Mouse (Mus musculus) cerebellum, adult 9-11 months (tissue): Measurements from ENCODE around the gene Ugt1a7c.
A peak's percentile ranks its signal among the peaks of the same experiment; 100 is the strongest.

Source experiments
- DNase-seq: peaks from one replicate; pipeline ENCODE4 v3.0.0; 2022

Ugt1a7c gene

DNA sequence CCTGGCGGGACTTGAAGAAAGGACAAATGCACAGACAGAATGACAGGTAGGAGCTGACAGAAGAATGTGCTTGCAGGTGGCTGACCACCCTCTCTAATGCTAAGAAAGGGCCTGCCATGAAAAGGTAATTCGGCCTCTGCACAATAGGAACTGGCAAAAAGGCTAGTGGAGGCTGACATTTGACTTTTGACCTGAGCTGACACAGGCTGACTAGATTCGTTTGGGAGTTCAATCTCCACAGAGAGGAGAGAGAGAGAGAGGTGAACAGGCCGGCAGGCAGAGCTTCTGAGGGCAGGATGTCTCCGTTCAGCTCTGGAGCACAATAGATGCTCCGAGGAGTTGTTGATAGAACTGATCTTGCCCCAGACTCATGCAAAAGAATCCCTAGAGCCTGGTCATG lies 151.5 kb downstream of the Ugt1a7c start:
- DNase-seq = no peak

GRCm38 (mm10) chr1:88247660-88248059 lies 152.8 kb downstream of the Ugt1a7c start:
- DNase-seq = no peak

DNA sequence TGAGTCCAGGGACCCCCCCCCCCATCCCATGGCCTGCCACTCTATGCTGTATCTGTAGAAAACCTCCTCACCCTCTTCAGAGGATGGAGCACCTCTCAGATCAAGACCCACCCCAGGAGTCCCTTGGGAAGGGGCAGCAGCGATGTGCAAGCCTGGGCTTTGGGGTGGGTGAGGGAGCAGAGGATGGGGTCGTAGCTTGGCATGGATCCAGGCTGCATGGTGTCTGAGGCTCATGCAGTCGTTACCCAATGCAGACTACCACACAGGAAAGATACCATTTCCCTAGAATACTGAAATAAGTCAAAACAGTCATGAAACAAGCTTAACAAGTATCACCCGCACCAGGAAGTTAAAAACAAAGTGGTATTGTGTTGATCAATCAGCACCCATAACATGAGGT lies 153.8 kb downstream of the Ugt1a7c start:
- no peak for DNase-seq

- no peak for DNase-seq
Observed at GRCm38 (mm10) chr1:88249596-88249995, 154.7 kb downstream of the Ugt1a7c start.

GRCm38 (mm10) chr1:88250023-88250422 lies 155.2 kb downstream of the Ugt1a7c start:
- DNase-seq = no peak

- no peak for DNase-seq
Observed at GRCm38 (mm10) chr1:88253106-88253505, 158.2 kb downstream of the Ugt1a7c start.

- DNase-seq = no peak
Observed at GRCm38 (mm10) chr1:88253540-88253939, 158.7 kb downstream of the Ugt1a7c start.

DNA sequence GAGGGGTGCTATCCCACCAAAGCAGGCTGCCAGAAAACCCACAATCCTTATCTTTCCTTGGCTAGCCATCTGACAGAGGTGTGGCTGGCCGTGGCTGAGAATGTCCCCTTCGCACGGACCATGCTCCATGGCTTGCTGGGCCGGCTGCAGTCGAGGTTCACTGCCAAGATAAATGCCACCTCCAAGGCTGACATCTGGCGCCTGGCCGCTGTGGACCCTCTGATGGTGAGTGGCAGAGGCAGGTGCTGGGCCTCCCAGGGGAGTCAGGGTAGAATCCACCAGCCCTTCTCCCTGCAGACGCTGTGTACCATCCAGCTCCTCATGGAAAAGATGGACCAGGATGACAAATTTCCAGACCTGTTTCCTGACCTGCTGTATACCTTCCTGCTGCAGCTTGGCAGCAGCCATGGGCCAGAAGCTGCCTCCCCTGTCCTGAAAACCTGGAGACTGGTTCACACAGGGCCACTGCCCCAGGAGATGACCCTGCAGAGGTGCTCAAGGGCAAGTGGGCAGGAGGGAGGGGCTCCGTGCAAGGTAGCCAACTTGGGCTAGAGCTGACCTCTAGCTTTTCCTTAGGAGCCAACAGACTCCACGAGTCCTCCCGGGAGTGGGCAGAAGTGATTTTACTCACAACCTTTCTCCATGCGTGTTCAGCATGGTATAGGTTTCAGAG lies 160.1 kb downstream of the Ugt1a7c start:
- peak; percentile 47 for DNase-seq

GRCm38 (mm10) chr1:88255466-88255857 lies 160.6 kb downstream of the Ugt1a7c start:
- DNase-seq = no peak

GRCm38 (mm10) chr1:88255989-88256754 lies 161.3 kb downstream of the Ugt1a7c start:
- peak; percentile 62 for DNase-seq

GRCm38 (mm10) chr1:88256886-88257663 lies 162.2 kb downstream of the Ugt1a7c start:
- no peak for DNase-seq

- no peak for DNase-seq
Observed at GRCm38 (mm10) chr1:88257681-88258080, 162.8 kb downstream of the Ugt1a7c start.

DNA sequence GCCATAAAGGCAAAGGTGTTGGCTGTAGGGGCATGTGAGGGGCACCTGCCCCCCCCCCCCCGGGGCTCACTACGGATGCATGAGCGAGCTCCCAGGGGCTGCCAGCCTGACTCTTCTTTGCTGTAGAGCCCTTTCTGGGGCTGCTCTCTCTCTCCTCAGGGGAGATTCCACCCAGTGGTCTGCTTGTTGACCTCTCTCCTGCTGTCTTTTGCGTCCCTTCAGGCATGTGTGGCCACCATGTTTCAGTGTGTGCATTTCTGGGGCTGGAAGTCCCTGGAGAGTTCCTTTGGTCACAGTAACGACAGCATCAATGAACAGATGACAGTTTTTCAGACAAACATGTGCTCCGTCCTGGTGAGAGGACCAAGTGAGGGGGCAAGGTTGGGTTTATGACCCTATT lies 163.5 kb downstream of the Ugt1a7c start:
- no peak for DNase-seq

DNA sequence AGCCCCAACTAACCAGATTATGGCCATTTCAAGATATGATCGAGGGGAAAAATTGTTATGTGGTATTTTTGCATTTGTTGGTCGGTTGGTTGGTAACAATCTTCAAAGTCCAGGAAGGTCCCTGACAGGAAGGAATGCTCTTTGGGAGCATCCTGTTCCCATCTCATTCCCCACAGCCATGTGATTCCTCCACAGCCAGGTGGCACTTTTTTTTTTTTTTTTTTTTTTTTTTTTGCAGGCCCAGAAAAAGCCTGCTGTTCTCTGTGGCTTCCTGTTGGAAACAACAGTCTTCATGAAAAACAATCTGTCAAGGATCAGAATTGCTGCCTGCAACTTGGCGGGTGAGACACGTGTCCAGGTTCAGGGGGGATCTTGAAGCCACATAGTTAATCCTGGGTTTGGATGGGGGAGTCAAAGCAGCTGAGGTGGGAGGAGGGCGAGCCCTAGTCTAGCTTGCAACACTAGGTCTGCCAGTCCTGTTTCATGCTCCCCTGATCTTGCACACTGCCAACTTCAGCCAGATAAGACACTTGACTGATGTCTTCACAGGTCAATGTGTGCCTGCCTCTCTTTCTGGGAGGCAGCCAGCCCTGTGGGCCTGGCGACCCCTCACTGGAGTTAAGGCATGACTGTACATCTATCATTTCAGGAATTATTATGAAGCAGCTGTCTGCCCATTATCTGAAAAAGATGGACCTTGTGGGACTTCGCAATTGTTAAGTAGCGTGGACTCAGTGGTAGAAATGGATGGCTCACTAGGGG lies 164.2 kb downstream of the Ugt1a7c start:
- DNase-seq = peak; percentile 64

GRCm38 (mm10) chr1:88259643-88260024 lies 164.8 kb downstream of the Ugt1a7c start:
- no peak for DNase-seq

GRCm38 (mm10) chr1:88260114-88260513 lies 165.3 kb downstream of the Ugt1a7c start:
- peak; percentile 56 for DNase-seq

DNA sequence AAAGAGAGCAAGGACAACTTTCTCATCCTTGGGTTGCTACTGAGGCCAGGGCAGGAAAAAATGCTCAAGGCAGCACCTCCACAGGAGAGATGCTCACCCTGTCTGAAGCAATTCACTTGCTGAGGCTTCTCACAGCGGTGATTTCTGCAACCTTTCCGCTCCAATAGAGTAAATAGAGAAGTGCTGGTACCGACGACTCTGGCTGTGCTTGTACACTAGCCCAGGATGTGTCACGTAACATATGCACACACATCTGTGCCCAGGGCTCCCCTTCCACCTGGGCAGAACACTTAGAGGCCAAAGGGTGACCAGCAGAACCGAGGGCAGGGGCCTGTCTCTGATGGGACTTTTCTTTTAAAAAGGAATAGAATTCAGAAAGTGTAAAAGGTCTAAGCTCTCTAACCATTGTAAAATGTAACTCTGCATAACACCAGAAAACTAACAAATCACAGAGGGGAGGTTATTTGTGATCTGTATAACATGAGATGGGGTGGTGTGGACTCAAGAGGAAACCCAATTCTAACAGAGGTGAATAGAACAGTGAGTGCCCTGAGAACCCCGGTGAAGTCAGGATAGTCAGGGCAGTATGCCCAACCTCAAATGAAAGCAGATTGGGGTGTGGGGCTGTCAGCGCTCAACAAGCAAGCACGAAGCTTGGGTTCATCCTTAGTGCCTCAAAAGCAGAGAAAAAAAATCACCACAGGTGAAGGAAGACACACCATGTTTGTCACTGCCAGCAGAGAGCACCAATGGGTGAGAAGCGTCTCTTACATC lies 165.9 kb downstream of the Ugt1a7c start:
- no peak for DNase-seq

DNA sequence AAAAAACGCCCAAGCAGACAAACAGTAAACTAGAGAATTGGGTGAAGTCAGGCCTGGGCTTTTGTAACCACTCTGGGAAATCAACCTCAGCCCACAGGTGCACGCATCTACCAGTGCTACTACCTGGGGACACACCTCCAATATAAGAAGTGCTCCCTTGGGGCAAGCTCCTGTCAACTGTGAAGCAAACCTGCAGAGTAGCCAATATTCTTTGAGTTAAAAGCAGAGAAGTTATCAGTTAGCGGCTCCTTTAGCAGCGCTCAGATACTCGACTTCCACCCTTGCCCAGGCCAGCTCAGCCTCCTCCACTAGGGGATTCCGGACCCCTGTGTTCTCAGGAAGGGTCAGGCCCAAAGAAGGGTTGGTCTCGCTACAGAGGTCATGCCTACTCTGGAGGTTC lies 166.8 kb downstream of the Ugt1a7c start:
- DNase-seq = no peak

GRCm38 (mm10) chr1:88262255-88262654 lies 167.4 kb downstream of the Ugt1a7c start:
- DNase-seq = no peak

GRCm38 (mm10) chr1:88262961-88263360 lies 168.1 kb downstream of the Ugt1a7c start:
- DNase-seq = no peak

DNA sequence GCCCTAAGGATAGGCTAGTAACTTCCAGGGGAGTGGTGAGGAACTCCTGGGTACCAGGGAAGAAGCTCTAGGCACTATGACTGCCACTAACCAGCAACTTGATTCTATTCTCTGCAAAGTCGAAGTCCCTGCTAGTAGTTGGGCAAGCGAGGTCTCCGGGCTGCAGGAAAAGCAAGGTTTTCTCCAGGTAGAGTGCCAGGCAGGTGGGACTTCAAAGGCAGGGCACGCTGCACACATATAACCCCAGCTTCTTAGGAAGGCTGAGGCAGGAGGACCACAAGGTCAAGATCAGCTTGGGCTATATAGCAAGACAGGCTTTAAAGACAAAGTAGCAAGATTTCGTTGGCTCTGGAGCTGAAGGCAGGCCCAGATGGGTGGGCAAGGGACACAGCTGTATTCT lies 168.9 kb downstream of the Ugt1a7c start:
- DNase-seq = no peak

- DNase-seq = no peak
Observed at GRCm38 (mm10) chr1:88264237-88264868, 169.5 kb downstream of the Ugt1a7c start.
